Mouse (Mus musculus) heart, embryonic 10.5 days (tissue): ENCODE data around the gene Fam219a. TPM values are rescaled to one million over a fixed set of nuclear protein-coding genes. Genes with fewer than 3 reads are reported as not detected.
A peak's percentile ranks its signal among the peaks of the same experiment; 100 is the strongest.

Experiments used
- DNase-seq: peaks from one replicate; pipeline ENCODE4 v3.0.0-alpha.2; 2017; ENCODE audit warnings: low spot score
- H3K27ac ChIP-seq: fragments of 300-500 bp; sonication (generic); 2 replicates; pipeline ENCODE4 v1.5.1; 2016; ENCODE audit warnings: mild to moderate bottlenecking
- H3K27me3 ChIP-seq: fragments of 300-500 bp; sonication (generic); 2 replicates; pipeline ENCODE4 v1.6.1; 2016; ENCODE audit warnings: mild to moderate bottlenecking; ENCODE audit not compliant: poor library complexity, insufficient read depth, severe bottlenecking
- H3K36me3 ChIP-seq: fragments of 300-500 bp; sonication (generic); 2 replicates; pipeline ENCODE4 v1.6.1; 2016; ENCODE audit warnings: mild to moderate bottlenecking, moderate library complexity
- H3K4me1 ChIP-seq: fragments of 300-500 bp; sonication (generic); 2 replicates; pipeline ENCODE4 v1.6.1; 2016; ENCODE audit warnings: mild to moderate bottlenecking
- H3K4me3 ChIP-seq: fragments of 300-500 bp; sonication (generic); 2 replicates; pipeline ENCODE4 v1.5.1; 2016; ENCODE audit warnings: mild to moderate bottlenecking, moderate library complexity
- H3K9me3 ChIP-seq: fragments of 300-500 bp; sonication (generic); 2 replicates; pipeline ENCODE4 v1.6.1; 2016; ENCODE audit warnings: mild to moderate bottlenecking, moderate library complexity
- WGBS: fragments of 180-500 bp; shearing (Covaris S2); methylation state at CpG from one replicate; pipeline ENCODE4 v1.1.7; 2016; 5-methylcytosine and 5-hydroxymethylcytosine counted together
- polyA plus RNA-seq: library from polyadenylated mRNA; unstranded; fragments of >200 nt; fragmentation: Nextera tagmentation; extraction: Ambion mirVana; gene quantifications from 2 replicates; pipeline ENCODE4 v1.2.1, GENCODE M21; 2016

The Fam219a gene
- polyA plus RNA-seq, 1 experiment from 2014 or later, result 2.2 TPM

DNA sequence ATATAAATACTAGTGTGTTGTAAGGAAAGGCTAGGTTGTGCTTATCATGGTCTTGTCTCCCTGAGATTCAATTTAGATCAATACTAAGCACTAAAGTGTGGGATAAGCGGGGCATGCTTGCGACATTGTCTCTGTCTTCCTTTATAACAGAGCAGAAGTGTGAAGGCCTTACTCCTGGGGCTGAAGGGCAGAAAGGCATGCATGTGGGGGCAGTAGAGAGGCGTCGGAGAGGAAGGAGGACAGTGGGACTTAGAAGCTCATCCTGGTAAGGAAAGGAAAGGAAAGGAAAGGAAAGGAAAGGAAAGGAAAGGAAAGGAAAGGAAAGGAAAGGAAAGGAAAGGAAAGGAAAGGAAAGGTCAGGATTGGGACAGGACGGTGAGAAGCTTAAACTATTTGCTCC lies 2.2 kb upstream of the Fam219a start:
- peaks cover 42% of the 10 kb centered on the region for H3K27me3 ChIP-seq
- peaks cover 17% of the 10 kb centered on the region for H3K4me1 ChIP-seq
- no peaks in the 10 kb centered on the region for H3K9me3 ChIP-seq
- no peak for DNase-seq
- 20% methylated on average over 5 of the region's 5 CpGs for WGBS
- H3K4me3 ChIP-seq, result no peak overlapping the region
- H3K36me3 ChIP-seq, result no peaks in the 10 kb centered on the region
- H3K27ac ChIP-seq, result no peak overlapping the region

DNA sequence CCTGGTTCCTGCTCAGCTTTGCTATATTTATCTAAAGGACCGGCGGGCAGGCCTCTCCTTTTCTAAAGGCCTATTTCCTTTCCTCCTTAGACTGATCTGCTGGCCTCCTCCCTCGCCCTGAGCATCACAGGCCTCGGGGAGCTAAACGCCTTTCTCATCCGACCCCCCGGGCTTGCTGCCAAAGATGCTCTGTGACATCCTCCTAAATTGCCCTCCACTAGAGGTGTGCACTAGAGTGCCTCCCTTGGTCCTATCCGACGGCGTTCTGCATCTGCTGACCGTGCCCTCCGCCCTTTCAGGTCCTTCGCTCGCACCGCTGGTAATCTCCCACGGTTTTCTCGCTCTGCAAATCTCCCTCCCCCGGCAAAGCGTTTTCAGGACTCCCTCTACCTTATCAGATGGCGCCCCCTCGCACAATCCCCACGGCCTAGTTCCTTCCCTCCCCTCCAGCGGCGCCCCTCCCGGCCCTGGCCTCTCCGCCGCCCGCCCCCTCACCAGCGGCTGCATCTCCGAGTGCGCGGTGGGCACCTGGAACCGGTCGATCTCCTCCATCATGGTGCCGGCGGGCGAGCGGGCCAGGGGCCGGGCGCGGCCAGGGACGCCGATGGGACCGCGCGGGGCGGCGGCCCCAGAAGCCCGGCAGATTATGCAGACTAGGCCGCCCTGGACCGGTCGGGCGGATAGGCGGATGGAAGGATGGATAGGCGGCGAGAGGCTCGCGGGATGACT lies 492 bp downstream of the Fam219a start:
- Histone ChIP-seq H3K4me1 (peaks cover 17% of the 10 kb centered on the region), H3K27ac (peak overlapping the region; percentile 83), H3K36me3 (no peaks in the 10 kb centered on the region), H3K27me3 (peaks cover 47% of the 10 kb centered on the region), H3K9me3 (no peaks in the 10 kb centered on the region), H3K4me3 (peak overlapping the region; percentile 86)
- WGBS, result 1% methylated on average over 58 of the region's 58 CpGs
- peak; percentile 76 for DNase-seq

DNA sequence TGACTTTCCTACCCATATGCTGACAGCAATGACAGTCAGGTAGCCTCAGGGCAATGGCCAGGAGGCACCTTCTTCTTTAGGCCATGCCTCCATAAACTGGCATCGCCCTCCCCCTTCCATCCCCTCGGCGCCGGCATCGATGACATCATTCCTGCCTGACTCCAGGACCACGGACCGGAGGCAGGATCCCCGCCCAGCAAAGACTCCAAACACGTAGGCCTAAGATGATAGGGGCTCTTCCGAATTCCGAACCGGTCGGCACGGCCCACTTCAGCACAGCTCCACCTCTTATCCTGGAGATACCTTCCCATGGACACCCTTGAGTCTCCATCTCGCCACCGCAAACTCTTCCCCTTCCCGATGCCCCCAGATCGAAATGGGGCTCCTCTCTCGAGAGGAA lies 1.1 kb downstream of the Fam219a start:
- DNase-seq, result no peak
- Histone ChIP-seq H3K4me3 (peak overlapping the region; percentile 86), H3K27me3 (peaks cover 46% of the 10 kb centered on the region), H3K27ac (0 out of 2 replicates have a peak overlapping the region, but pooled peaks have one; percentile 83), H3K4me1 (peaks cover 17% of the 10 kb centered on the region), H3K36me3 (no peaks in the 10 kb centered on the region), H3K9me3 (no peaks in the 10 kb centered on the region)
- WGBS, result 5% methylated on average over 19 of the region's 19 CpGs

DNA sequence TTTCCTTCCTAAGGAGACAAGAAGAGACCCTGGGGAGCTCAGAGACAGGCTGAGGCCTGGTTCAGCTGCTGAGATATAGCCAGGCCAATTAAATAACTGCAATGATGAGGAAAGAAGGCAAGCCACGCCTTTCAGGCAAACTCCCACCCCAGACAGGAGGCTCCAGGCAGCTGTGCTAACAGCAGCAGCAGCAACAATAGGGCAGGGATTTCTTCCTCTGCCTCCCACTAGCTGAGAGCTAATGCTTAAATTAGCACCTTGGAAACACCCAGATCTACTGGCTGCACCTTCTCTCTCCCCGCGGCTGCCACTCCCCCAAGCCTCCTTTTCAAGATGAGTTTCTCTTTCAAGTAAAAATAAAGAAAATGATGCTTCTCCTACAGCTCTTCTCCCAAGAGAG lies 3.2 kb downstream of the Fam219a start:
- H3K27me3 ChIP-seq, result peaks cover 35% of the 10 kb centered on the region
- H3K27ac ChIP-seq, result no peak overlapping the region
- WGBS, result 6% methylated on average over 3 of the region's 3 CpGs
- H3K9me3 ChIP-seq, result no peaks in the 10 kb centered on the region
- H3K4me1 ChIP-seq, result peaks cover 17% of the 10 kb centered on the region
- no peak for DNase-seq
- H3K4me3 ChIP-seq, result no peak overlapping the region
- no peaks in the 10 kb centered on the region for H3K36me3 ChIP-seq

DNA sequence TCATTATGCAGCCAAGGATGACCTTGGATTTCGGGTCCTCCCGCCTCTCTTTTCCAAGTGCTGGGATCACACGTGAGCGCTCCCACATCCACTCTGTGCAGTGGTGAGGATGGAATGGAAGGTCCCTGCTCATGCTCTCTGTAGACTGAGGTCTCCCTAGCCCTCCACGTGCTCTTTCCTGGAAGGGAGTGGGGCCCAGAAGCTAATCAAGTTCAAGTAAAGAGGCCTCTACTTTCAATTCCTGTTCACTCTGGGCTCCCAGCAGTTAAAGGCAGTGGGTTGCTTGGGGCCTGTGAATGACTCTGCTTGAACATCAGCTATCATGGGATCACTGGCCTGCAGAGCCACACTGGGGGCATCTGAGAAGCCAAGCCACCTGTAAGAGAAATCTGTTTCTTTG lies 6.0 kb downstream of the Fam219a start:
- peaks cover 22% of the 10 kb centered on the region for H3K27me3 ChIP-seq
- H3K27ac ChIP-seq, result no peak overlapping the region
- 83% methylated on average over 5 of the region's 5 CpGs for WGBS
- no peak overlapping the region for H3K4me3 ChIP-seq
- peaks cover 10% of the 10 kb centered on the region for H3K4me1 ChIP-seq
- no peaks in the 10 kb centered on the region for H3K36me3 ChIP-seq
- DNase-seq, result no peak
- no peaks in the 10 kb centered on the region for H3K9me3 ChIP-seq

DNA sequence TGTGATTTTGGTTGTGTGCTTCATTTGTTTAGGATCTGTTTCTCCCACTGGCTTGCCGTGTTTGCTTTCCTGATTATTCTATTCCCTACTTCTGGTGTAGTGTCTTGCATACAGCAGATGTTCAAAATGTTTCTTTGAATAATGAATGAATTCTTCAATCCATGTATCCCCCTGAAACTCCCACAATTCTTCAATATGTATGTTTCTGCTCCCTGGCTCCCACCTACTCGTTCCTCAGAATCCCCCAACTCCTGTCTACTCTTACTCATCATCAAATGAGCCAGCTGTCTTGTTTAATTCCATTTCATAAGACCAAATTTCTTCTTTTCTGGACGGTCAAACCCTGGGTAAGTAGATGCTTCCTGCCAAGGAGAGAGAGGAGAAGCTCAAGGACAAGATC lies 12.2 kb downstream of the Fam219a start:
- 0 out of 2 replicates have a peak, but pooled peaks cover 6% of the 10 kb centered on the region for H3K27me3 ChIP-seq
- WGBS, result 67% methylated on average over 3 of the region's 3 CpGs
- no peak overlapping the region for H3K27ac ChIP-seq
- H3K4me1 ChIP-seq, result peaks cover 7% of the 10 kb centered on the region; the same call in 1 of the 2 replicates
- no peak for DNase-seq
- no peak overlapping the region for H3K4me3 ChIP-seq
- no peaks in the 10 kb centered on the region for H3K9me3 ChIP-seq
- no peaks in the 10 kb centered on the region for H3K36me3 ChIP-seq

DNA sequence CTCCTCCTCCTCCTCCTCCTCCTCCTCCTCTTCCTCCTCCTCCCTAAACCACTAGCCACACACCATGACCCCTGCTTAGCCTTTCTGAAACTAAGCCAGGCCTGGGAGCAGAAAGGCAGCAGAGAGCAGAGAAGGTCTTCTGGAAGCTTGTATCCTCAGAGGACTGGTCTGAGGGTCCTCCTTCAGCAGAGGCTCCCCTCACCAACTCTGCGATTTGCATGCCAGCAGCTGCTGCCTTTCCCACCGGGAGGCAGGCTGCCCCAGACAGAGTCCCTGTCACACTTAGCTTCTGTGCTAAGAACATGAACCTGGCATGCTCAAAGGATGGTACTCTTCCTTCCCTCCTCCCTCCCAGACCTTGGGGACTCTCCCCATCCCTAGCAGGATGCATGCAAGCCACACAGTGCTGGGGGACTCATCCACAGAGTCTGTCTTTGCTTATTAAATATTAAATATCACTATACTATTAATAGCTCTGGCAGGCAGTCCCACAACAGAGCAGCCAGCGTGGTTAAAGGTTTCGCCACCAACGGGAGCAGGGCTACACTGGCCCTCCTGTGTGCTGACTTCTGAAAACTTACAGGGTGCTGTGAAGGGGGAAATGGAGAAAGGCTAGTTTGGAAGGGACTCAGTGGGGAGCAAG lies 12.9 kb downstream of the Fam219a start:
- Histone ChIP-seq H3K4me1 (peaks cover 7% of the 10 kb centered on the region; the same call in 1 of the 2 replicates), H3K27me3 (0 out of 2 replicates have a peak, but pooled peaks cover 6% of the 10 kb centered on the region), H3K4me3 (no peak overlapping the region), H3K27ac (no peak overlapping the region), H3K9me3 (no peaks in the 10 kb centered on the region), H3K36me3 (no peaks in the 10 kb centered on the region)
- WGBS, result 45% methylated on average over 5 of the region's 5 CpGs
- DNase-seq, result no peak

DNA sequence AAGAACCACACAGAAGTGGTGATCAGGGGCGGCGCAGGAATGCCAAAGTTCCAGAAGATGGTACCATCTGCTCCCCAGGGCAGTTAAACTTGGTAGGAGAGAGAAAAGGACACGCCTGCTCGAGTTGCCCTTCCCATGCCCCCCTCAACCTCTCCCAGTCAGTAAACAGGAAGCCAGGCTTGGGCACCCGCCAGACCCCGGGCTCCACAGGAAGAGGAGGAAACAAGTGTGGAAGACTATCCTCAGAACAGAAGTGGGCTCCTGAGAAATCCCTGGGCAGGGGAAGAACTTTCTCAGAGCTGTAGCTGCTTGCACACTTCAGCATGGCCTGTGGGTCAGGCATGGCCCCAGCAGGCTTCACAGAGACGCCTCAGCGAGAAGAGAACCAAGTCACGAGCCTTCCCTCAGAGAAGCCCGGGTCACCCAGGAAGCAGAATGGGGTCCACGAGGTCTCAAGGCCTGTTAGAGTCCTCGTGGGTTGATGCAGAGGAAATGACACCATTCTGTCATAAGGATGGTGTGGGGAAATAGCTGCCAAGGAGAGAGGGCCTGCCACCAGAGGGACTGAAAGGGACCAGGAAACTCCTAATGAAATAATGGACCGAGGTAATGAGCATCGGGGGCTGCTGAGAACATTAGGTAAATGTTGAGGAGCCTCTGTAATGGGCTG lies 14.2 kb downstream of the Fam219a start:
- Histone ChIP-seq H3K27ac (peak overlapping the region; percentile 25; the same call in 1 of the 2 replicates), H3K36me3 (no peaks in the 10 kb centered on the region), H3K9me3 (no peaks in the 10 kb centered on the region), H3K4me3 (peak overlapping the region; percentile 8; the same call in 1 of the 2 replicates), H3K4me1 (peaks cover 7% of the 10 kb centered on the region; the same call in 1 of the 2 replicates), H3K27me3 (0 out of 2 replicates have a peak, but pooled peaks cover 6% of the 10 kb centered on the region)
- DNase-seq, result no peak
- 68% methylated on average over 14 of the region's 14 CpGs for WGBS

DNA sequence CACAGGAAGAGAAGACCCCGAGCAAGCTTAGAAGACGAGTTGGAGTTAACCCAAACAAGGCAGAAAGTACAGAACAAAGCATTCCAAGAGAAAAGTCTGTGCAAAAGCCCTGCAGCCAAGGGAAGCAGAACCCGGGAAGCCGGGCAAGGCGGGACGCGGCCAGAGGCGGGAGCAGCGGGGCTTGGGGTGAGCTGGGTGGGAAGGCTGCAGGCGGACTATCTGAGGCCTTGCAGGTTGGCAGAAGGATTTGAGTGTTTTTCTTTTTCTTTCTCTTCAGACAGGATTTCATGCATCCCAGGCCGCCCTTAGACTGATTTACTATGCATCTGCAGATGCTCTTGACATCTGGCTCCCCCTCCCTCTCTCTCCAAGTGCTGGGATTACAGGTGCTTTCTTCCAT lies 16.2 kb downstream of the Fam219a start:
- WGBS, result 77% methylated on average over 11 of the region's 11 CpGs
- H3K36me3 ChIP-seq, result no peaks in the 10 kb centered on the region
- H3K27me3 ChIP-seq, result 0 out of 2 replicates have a peak, but pooled peaks cover 6% of the 10 kb centered on the region
- H3K4me3 ChIP-seq, result no peak overlapping the region
- DNase-seq, result no peak
- H3K27ac ChIP-seq, result no peak overlapping the region
- no peaks in the 10 kb centered on the region for H3K9me3 ChIP-seq
- H3K4me1 ChIP-seq, result peaks cover 7% of the 10 kb centered on the region; the same call in 1 of the 2 replicates

DNA sequence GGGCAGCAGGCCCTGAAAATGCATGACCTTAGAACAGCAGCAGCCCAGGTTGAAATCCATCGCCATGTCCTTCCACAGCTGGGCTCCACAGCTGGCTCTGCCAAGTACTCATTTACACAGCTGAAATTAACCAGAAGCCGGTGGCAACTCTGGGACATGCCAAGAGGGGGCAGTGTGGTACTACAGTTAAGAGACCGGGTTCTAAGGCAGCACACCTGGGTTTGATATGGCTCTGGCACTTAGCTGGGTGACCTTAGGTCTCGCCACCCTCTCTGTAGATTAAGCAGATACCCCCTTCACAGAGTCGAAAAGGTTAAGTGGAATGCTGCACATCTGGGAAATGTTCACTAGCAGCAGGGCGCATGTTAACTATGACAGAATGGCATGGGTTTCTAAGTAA lies 16.8 kb downstream of the Fam219a start:
- H3K4me1 ChIP-seq, result peaks cover 7% of the 10 kb centered on the region; the same call in 1 of the 2 replicates
- no peak overlapping the region for H3K4me3 ChIP-seq
- peak; percentile 79 for DNase-seq
- no peaks in the 10 kb centered on the region for H3K36me3 ChIP-seq
- H3K27me3 ChIP-seq, result 0 out of 2 replicates have a peak, but pooled peaks cover 6% of the 10 kb centered on the region
- H3K27ac ChIP-seq, result no peak overlapping the region
- 29% methylated on average over 6 of the region's 6 CpGs for WGBS
- H3K9me3 ChIP-seq, result no peaks in the 10 kb centered on the region

DNA sequence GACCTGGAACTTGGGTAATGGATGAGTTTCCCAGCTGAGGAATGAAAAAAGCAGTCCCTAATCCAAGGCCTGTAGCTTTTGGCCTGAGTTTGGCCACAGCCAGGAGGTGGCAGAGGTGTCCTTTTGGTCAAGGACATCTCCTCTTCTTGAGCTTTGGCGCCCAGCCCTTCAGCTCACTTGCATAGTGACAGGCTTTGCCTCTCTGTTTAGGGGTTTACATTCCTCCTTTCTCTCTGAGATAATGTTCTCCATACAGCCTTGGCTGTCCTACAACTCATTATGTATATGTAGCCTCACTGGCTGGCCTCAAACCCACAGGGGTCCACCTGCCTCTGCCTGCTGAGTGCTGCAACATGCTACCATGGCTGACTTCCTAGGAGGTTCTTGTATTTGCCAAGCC lies 22.3 kb downstream of the Fam219a start:
- no peaks in the 10 kb centered on the region for H3K9me3 ChIP-seq
- no peak overlapping the region for H3K4me3 ChIP-seq
- WGBS, result 65% methylated on average over 1 of the region's 1 CpGs
- no peak overlapping the region for H3K27ac ChIP-seq
- H3K36me3 ChIP-seq, result no peaks in the 10 kb centered on the region
- no peaks in the 10 kb centered on the region for H3K4me1 ChIP-seq
- DNase-seq, result no peak
- H3K27me3 ChIP-seq, result no peaks in the 10 kb centered on the region

DNA sequence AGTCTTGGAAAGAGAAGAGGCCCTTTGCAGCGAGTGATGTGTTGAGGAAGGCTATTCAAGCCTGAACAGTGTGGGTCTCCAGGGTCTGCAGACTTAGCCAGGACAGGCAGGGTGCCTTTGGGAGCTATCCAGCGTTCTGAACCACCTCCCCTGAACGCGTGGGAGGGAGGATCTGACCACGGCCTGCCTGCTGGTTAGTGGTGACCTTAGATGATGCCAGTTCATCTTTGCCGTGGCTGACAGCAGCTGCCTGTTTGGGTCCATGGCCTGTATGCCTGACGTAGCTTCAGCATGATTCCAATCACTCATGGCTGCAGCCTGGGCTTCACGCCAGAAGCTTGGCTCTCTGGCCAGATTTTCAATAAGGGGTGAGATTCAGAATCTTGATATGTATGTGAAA lies 23.4 kb downstream of the Fam219a start:
- 15% methylated on average over 8 of the region's 8 CpGs for WGBS
- Histone ChIP-seq H3K4me3 (no peak overlapping the region), H3K4me1 (no peaks in the 10 kb centered on the region), H3K9me3 (no peaks in the 10 kb centered on the region), H3K36me3 (no peaks in the 10 kb centered on the region), H3K27me3 (no peaks in the 10 kb centered on the region), H3K27ac (no peak overlapping the region)
- no peak for DNase-seq

DNA sequence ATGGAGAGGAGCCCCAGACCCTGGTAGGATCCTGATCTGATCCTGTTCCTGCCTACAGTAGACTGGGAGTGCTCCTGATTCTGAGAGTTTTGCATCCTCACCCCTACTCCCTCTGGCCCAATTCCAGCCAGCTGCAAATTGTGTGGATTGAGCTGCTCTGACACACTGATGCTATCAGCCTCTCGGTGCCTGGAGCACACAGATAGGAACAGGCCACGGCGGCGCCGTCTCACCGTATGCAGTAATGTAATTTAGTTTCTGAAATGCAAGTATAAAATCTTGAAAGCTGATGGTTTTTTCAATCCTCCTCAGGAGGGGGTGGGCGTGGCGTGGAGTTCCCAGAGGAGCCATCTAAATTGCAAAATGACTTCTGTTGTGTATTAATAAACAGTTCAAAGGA lies 27.2 kb downstream of the Fam219a start:
- H3K4me1 ChIP-seq, result no peaks in the 10 kb centered on the region
- no peak overlapping the region for H3K27ac ChIP-seq
- no peak overlapping the region for H3K4me3 ChIP-seq
- no peaks in the 10 kb centered on the region for H3K36me3 ChIP-seq
- WGBS, result 69% methylated on average over 8 of the region's 8 CpGs
- no peaks in the 10 kb centered on the region for H3K27me3 ChIP-seq
- no peaks in the 10 kb centered on the region for H3K9me3 ChIP-seq
- no peak for DNase-seq
